Mouse (Mus musculus) liver, embryonic 16.5 days (tissue): ENCODE data around the gene Tomm7. TPM values are rescaled to one million over a fixed set of nuclear protein-coding genes. Genes with fewer than 3 reads are reported as not detected.
"Not testable (repeated sequence)": the region's sequence is repeated elsewhere in the genome, so short reads cannot be mapped to it uniquely, and the experiment has no call there.

Experiments
- ATAC-seq: fragments of 200-750 bp; cut with Nextera tagmentation; 2 replicates; pipeline ENCODE4 v1.8.0; 2017; ENCODE audit warnings: low read depth, mild to moderate bottlenecking, moderate number of reproducible peaks, moderate library complexity
- H3K27ac ChIP-seq: fragments of 300-500 bp; sonication (generic); 2 replicates; pipeline ENCODE4 v1.5.1; 2014; ENCODE audit warnings: mild to moderate bottlenecking, low read length
- H3K27me3 ChIP-seq: fragments of 300-500 bp; sonication (generic); 2 replicates; pipeline ENCODE4 v1.6.1; 2014; ENCODE audit warnings: low read depth, low read length, mixed read lengths; ENCODE audit not compliant: control insufficient read depth, insufficient read depth
- H3K36me3 ChIP-seq: fragments of 300-500 bp; sonication (generic); 2 replicates; pipeline ENCODE4 v1.6.1; 2014; ENCODE audit warnings: mild to moderate bottlenecking; ENCODE audit not compliant: control insufficient read depth, insufficient read depth
- H3K4me1 ChIP-seq: fragments of 300-500 bp; sonication (generic); 2 replicates; pipeline ENCODE4 v1.6.1; 2014; ENCODE audit warnings: low read depth, low read length, mixed read lengths; ENCODE audit not compliant: control insufficient read depth
- H3K4me2 ChIP-seq: fragments of 300-500 bp; sonication (generic); 2 replicates; pipeline ENCODE4 v1.6.1; 2014; ENCODE audit warnings: low read depth, low read length, mixed read lengths
- H3K4me3 ChIP-seq: fragments of 300-500 bp; sonication (generic); 2 replicates; pipeline ENCODE4 v1.5.1; 2014; ENCODE audit warnings: low read depth, mild to moderate bottlenecking, low read length
- H3K9ac ChIP-seq: fragments of 300-500 bp; sonication (generic); 2 replicates; pipeline ENCODE4 v1.6.1; 2014; ENCODE audit warnings: low read depth, low read length
- H3K9me3 ChIP-seq: fragments of 300-500 bp; sonication (generic); replicated peaks from 2 replicates; pipeline ENCODE4 v1.6.1; 2016; ENCODE audit warnings: low read length; ENCODE audit not compliant: control insufficient read depth
- WGBS: fragments of 180-500 bp; shearing (Covaris S2); extraction: QIAGEN DNeasy Blood & Tissue Kit; methylation state at CpG from one replicate; pipeline ENCODE4 v1.1.7; 2014; ENCODE audit not compliant: insufficient replicate concordance; 5-methylcytosine and 5-hydroxymethylcytosine counted together
- polyA plus RNA-seq: library from polyadenylated mRNA; unstranded; fragments of >200 nt; fragmentation: Nextera tagmentation; extraction: Ambion mirVana; gene quantifications from 2 replicates; pipeline ENCODE4 v1.2.1, GENCODE M21; 2015

Tomm7 gene
- polyA plus RNA-seq, 1 experiment from 2014 or later, result 50.2 TPM

GRCm38 (mm10) chr5:23857189-23857588 lies 13.2 kb upstream of the Tomm7 start:
- Histone ChIP-seq H3K4me1 (no peaks in the 10 kb centered on the region), H3K27me3 (no peaks in the 10 kb centered on the region)

GRCm38 (mm10) chr5:23856164-23856563 lies 12.2 kb upstream of the Tomm7 start:
- no peak for ATAC-seq
- Histone ChIP-seq H3K4me3 (no peak overlapping the region), H3K9me3 (no peaks in the 10 kb centered on the region), H3K9ac (no peak overlapping the region), H3K27me3 (no peaks in the 10 kb centered on the region), H3K4me1 (peaks cover 5% of the 10 kb centered on the region), H3K4me2 (no peak overlapping the region), H3K27ac (no peak overlapping the region), H3K36me3 (peaks cover 29% of the 10 kb centered on the region)
- WGBS, result 81% methylated on average over 1 of the region's 1 CpGs

More at GRCm38 (mm10) chr5:23857189-23857588, 13.2 kb upstream of the Tomm7 start:
- ATAC-seq, result no peak
- H3K27ac ChIP-seq, result no peak overlapping the region
- no peak overlapping the region for H3K4me3 ChIP-seq
- peaks cover 29% of the 10 kb centered on the region for H3K36me3 ChIP-seq
- H3K9ac ChIP-seq, result no peak overlapping the region
- no peaks in the 10 kb centered on the region for H3K9me3 ChIP-seq
- no peak overlapping the region for H3K4me2 ChIP-seq

- Histone ChIP-seq H3K9me3 (no peaks in the 10 kb centered on the region), H3K27me3 (no peaks in the 10 kb centered on the region), H3K27ac (no peak overlapping the region), H3K36me3 (peaks cover 29% of the 10 kb centered on the region), H3K9ac (no peak overlapping the region), H3K4me2 (no peak overlapping the region), H3K4me1 (peaks cover 5% of the 10 kb centered on the region), H3K4me3 (no peak overlapping the region)
- 79% methylated on average over 6 of the region's 6 CpGs for WGBS
- no peak for ATAC-seq
These were observed 11.5 kb upstream of the Tomm7 start for GRCm38 (mm10) chr5:23855484-23855883.

GRCm38 (mm10) chr5:23852916-23853315 lies 9.0 kb upstream of the Tomm7 start:
- 57% methylated on average over 1 of the region's 1 CpGs for WGBS
- H3K36me3 ChIP-seq, result peaks cover 29% of the 10 kb centered on the region
- not testable (repeated sequence) for H3K27ac ChIP-seq, H3K4me2 ChIP-seq, H3K9ac ChIP-seq, H3K27me3 ChIP-seq, H3K4me1 ChIP-seq, H3K9me3 ChIP-seq, H3K4me3 ChIP-seq, ATAC-seq

GRCm38 (mm10) chr5:23851160-23851555 lies 7.2 kb upstream of the Tomm7 start:
- not testable (repeated sequence) for H3K4me1 ChIP-seq, H3K27me3 ChIP-seq, H3K9me3 ChIP-seq, ATAC-seq
- WGBS, result 7% methylated on average over 4 of the region's 4 CpGs
- Histone ChIP-seq H3K4me2 (peak overlapping the region; percentile 88), H3K27ac (peak overlapping the region; percentile 64), H3K4me3 (peak overlapping the region; percentile 88), H3K36me3 (peaks cover 29% of the 10 kb centered on the region), H3K9ac (peak overlapping the region; percentile 89)

- Histone ChIP-seq H3K9me3 (no peaks in the 10 kb centered on the region), H3K4me3 (peak overlapping the region; percentile 88), H3K27me3 (no peaks in the 10 kb centered on the region; the same call in 1 of the 2 replicates), H3K27ac (peak overlapping the region; percentile 64), H3K9ac (peak overlapping the region; percentile 89), H3K36me3 (peaks cover 24% of the 10 kb centered on the region), H3K4me1 (peaks cover 5% of the 10 kb centered on the region), H3K4me2 (peak overlapping the region; percentile 88)
- WGBS, result under 1% methylated on average over 55 of the region's 61 CpGs
- ATAC-seq, result peak; percentile 96
These were observed 6.6 kb upstream of the Tomm7 start for GRCm38 (mm10) chr5:23850345-23851159.

GRCm38 (mm10) chr5:23845141-23845540 lies 1.2 kb upstream of the Tomm7 start:
- 68% methylated on average over 3 of the region's 3 CpGs for WGBS
- H3K4me2 ChIP-seq, result no peak overlapping the region

GRCm38 (mm10) chr5:23844531-23844841 lies 525 bp upstream of the Tomm7 start:
- Histone ChIP-seq H3K9ac (peak overlapping the region; percentile 85), H3K9me3 (no peaks in the 10 kb centered on the region), H3K4me1 (peaks cover 16% of the 10 kb centered on the region), H3K27me3 (no peaks in the 10 kb centered on the region; the same call in 1 of the 2 replicates), H3K4me2 (peak overlapping the region; percentile 81), H3K36me3 (no peaks in the 10 kb centered on the region), H3K27ac (peak overlapping the region; percentile 82), H3K4me3 (peak overlapping the region; percentile 89)
- 17% methylated on average over 7 of the region's 7 CpGs for WGBS
- ATAC-seq, result peak; percentile 16; the same call in 1 of the 2 replicates

More at GRCm38 (mm10) chr5:23845141-23845540, 1.2 kb upstream of the Tomm7 start:
- Histone ChIP-seq H3K27ac (no peak overlapping the region), H3K4me3 (no peak overlapping the region), H3K9ac (no peak overlapping the region), H3K4me1 (peaks cover 16% of the 10 kb centered on the region), H3K36me3 (no peaks in the 10 kb centered on the region), H3K9me3 (no peaks in the 10 kb centered on the region), H3K27me3 (no peaks in the 10 kb centered on the region; the same call in 1 of the 2 replicates)
- no peak for ATAC-seq

- Histone ChIP-seq H3K4me1 (peaks cover 11% of the 10 kb centered on the region), H3K9me3 (no peaks in the 10 kb centered on the region), H3K4me3 (no peak overlapping the region), H3K27ac (no peak overlapping the region), H3K36me3 (peaks cover 4% of the 10 kb centered on the region; the same call in 1 of the 2 replicates), H3K27me3 (no peaks in the 10 kb centered on the region), H3K4me2 (no peak overlapping the region), H3K9ac (no peak overlapping the region)
- WGBS, result 77% methylated on average over 7 of the region's 7 CpGs
- ATAC-seq, result no peak
These were observed 5.8 kb downstream of the Tomm7 start for GRCm38 (mm10) chr5:23838158-23838557.
